Mouse (Mus musculus) megakaryocyte, embryonic 14.5 days (primary cell): Measurements from ENCODE around the gene Emc8. TPM values are rescaled to one million over a fixed set of nuclear protein-coding genes. Genes with fewer than 3 reads are reported as not detected.

ENCODE experiments used
- H3K27me3 ChIP-seq: replicated peaks from 2 replicates; pipeline ENCODE3; 2012; ENCODE audit warnings: inconsistent platforms
- H3K36me3 ChIP-seq: replicated peaks from 2 replicates; pipeline ENCODE3; 2012; ENCODE audit warnings: low read length, inconsistent platforms, mixed read lengths
- H3K4me1 ChIP-seq: 2 replicates; pipeline ENCODE4 v1.6.1; 2012; ENCODE audit warnings: inconsistent platforms
- H3K4me3 ChIP-seq: replicated peaks from 2 replicates; pipeline ENCODE3; 2012; ENCODE audit warnings: moderate library complexity, mild to moderate bottlenecking, inconsistent platforms
- H3K9me3 ChIP-seq: 2 replicates; pipeline ENCODE4 v1.6.1; 2012; ENCODE audit warnings: inconsistent platforms
- FLI1 ChIP-seq: IDR thresholded peaks from 2 replicates; pipeline ENCODE4 v1.6.1; 2012; ENCODE audit warnings: low read length, inconsistent platforms, mixed read lengths
- GATA1 ChIP-seq: IDR thresholded peaks from 3 replicates; pipeline ENCODE4 v1.6.1; 2012; ENCODE audit warnings: mixed read lengths, low read length, inconsistent platforms, borderline replicate concordance
- polyA plus RNA-seq: library from polyadenylated mRNA; stranded (reverse); fragments of >175 nt; gene quantifications from 2 replicates; pipeline ENCODE4 v1.2.3, GENCODE M21; 2012; ENCODE audit warnings: low replicate concordance; ENCODE audit not compliant: insufficient read depth

Emc8 gene
- polyA plus RNA-seq, 1 experiment, result 78.8 TPM

DNA sequence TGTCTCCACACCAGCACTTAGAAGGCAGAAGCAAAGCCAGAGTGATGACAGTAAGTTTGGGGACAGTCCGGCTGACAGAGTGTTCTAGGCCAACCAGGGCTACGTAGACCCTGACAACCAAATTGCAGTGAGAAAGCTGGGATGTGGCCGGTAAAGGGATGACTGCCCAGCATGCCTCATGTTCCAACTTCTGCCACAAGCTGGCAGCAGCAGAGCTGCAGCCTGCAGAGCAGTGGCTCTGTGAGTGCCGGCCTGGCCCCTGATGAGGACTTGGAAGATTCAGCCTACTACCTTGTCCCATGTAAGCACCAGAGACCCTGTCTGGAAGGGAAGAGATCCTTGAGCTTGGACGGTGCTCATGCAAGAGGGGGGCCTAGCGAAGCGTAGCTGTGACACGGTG is 7.3 kb upstream of the Emc8 start:
- Histone ChIP-seq H3K9me3 (no peaks in the 10 kb centered on the region), H3K36me3 (peaks cover 55% of the 10 kb centered on the region), H3K4me1 (peaks cover 41% of the 10 kb centered on the region), H3K4me3 (no peak overlapping the region), H3K27me3 (peaks cover 11% of the 10 kb centered on the region)
- TF ChIP-seq GATA1 (no peak), FLI1 (no peak)

DNA sequence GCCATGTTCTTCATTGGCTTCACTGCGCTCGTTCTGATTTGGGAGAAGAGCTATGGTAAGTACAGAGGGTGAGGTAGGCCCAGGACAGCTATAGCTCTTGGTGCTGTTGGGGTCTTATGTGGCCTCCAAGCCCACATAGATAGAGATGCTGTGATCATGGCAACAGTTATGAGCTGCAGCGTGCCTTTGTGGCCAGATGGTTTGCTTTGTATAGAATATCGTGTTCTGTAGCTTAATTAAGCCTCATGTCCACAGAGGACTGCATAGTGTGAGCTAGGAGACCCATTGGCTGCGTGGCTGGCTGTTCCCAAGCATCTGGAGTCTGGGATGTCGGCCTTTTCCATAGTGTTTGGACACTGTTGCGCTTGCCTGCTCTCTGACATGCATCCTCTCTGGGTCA is 4.9 kb upstream of the Emc8 start:
- Histone ChIP-seq H3K27me3 (no peaks in the 10 kb centered on the region), H3K9me3 (no peaks in the 10 kb centered on the region), H3K4me3 (no peak overlapping the region), H3K4me1 (peaks cover 47% of the 10 kb centered on the region), H3K36me3 (peaks cover 68% of the 10 kb centered on the region)
- TF ChIP-seq FLI1 (no peak), GATA1 (no peak)

DNA sequence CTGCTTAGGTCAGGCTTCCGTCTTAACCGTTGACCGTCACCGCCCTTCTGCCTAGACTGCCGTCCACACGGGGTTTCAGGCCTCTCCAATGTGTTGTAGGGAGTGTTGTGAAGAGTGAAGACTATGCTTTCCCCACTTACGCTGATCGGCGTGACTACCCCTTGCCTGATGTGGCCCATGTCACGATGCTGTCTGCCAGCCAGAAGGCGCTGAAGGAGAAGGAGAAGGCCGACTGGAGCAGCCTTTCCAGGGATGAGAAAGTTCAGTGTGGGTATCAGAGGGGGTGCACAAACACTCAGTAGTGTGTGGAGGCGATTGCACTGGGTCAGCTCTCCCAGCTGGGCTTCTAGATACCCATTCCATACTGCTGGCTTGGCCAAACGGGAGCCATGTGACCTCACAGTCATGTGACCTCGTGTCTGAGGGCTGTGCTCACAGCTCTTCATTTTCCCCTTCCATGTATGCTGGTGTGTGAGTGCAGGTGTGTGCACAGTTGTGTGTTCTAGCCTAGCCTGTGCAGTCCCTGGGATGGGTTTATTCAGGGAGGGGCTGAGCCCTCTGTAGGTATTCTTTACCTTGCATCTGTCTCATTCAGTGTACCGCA is 4.4 kb upstream of the Emc8 start:
- H3K4me1 ChIP-seq, result peaks cover 47% of the 10 kb centered on the region
- H3K9me3 ChIP-seq, result no peaks in the 10 kb centered on the region
- H3K4me3 ChIP-seq, result no peak overlapping the region
- H3K27me3 ChIP-seq, result no peaks in the 10 kb centered on the region
- H3K36me3 ChIP-seq, result peaks cover 68% of the 10 kb centered on the region
- TF ChIP-seq GATA1, result no peak
- no peak for TF ChIP-seq FLI1

DNA sequence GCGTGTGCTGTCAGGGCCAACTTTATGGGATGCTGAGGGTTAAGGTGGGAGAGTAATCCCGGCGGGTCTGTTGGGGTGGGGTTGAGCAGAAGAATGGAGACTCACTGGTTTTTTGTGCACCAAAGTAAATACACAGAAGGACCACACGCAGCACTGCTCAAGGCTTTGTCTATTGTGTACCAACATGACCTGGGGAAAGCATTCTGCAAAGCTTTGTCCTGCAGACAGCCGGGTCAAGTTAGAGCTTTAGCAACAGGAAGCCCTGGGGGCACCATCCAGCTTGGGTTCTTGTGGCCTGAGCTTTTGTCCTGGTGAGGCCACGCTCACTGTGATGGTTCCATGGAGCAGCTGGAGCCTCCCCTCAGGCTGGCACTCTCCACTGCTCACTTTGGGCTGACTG is 3.4 kb upstream of the Emc8 start:
- H3K4me3 ChIP-seq, result no peak overlapping the region
- H3K27me3 ChIP-seq, result no peaks in the 10 kb centered on the region
- H3K36me3 ChIP-seq, result peaks cover 60% of the 10 kb centered on the region
- peaks cover 51% of the 10 kb centered on the region for H3K4me1 ChIP-seq
- TF ChIP-seq GATA1 (no peak), FLI1 (no peak)
- no peaks in the 10 kb centered on the region for H3K9me3 ChIP-seq

DNA sequence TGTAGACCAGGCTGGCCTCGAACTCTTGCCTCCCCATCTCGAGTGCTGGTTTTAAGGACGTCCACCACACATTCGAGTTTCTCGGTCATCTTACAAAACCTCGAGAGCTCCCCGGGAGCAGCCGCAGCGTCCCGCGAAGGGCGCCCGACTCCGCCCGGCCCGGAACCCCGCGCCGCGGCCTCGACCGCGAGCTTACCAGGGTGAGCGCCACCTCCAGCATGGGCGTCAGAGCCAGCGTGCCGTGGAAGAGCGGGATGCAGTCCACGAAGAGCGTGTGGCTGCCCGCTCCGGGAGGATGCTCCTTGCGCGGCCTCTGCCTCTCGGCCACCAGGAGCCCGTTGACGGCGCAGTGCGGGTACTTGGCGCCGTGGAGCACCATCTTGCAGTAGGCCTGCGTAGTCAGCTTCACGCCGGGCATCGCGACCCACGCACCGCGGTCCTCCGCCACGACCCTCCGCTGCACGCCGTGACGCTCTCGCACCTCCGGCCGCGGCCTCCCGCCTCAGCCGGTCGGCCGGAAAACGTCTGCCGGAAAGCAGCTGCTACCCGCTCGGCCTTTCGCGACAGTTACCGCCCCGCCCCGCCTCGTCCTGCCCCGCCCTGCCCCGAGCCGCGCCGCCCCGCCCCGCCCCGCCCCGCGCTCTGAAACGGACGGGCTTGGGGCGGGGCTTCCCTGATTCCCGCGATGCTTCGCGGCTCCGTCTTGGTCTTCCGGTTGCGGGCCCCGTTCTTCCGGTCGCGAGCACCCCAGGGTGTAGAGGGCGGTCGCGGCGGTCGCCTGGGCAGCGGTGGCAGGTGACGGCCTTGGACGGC is 606 bp downstream of the Emc8 start, which contains the start of the genes Gm27021 and Cox4i1:
Gene Gm27021, minus strand, starts transcription at position 519 of the 813 bp plus-strand sequence.
Gene Cox4i1, plus strand, starts transcription at position 662 of the 813 bp plus-strand sequence.
- TF ChIP-seq FLI1 (no peak), GATA1 (no peak)
- H3K27me3 ChIP-seq, result no peaks in the 10 kb centered on the region
- peak within 1 kb of the TSS; percentile 100 for H3K4me3 ChIP-seq
- H3K36me3 ChIP-seq, result peaks cover 58% of the 10 kb centered on the region
- H3K9me3 ChIP-seq, result no peaks in the 10 kb centered on the region
- H3K4me1 ChIP-seq, result peaks cover 75% of the 10 kb centered on the region

DNA sequence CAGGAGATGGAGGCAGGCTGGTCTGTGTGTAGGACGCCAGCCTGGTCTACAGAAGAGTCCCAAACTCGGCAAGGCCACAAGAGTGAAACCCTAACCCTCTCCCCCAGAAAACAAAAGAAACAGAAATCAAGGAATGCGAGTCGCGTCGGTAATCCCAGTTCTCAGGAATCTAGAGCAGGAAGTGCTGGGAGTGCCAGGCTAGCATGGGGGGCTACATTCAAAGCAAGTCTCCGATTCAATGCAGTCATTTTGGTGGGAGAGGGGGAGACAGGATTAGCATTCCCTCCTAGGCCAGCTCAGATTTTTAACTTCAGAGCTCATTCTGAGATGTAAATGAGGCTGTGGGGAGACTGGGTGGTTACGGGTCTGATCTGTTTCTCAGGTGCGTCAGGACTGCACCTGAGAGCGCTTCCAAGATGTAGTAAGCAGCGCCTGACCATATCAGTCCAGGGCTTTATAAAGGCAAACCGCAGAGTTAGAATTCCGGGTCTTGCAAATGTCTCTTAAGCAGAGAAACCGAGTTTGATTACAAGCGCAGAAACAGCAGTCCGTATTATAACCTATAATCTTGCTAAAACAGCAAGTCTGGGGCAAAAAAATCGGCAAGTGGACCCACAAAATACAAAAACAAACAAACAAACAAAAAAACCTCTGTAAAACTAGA is 1.4 kb downstream of the Emc8 start:
- H3K36me3 ChIP-seq, result peaks cover 50% of the 10 kb centered on the region
- no peaks in the 10 kb centered on the region for H3K9me3 ChIP-seq
- peaks cover 72% of the 10 kb centered on the region for H3K4me1 ChIP-seq
- H3K4me3 ChIP-seq, result peak overlapping the region; percentile 100
- no peaks in the 10 kb centered on the region for H3K27me3 ChIP-seq
- TF ChIP-seq FLI1 (no peak), GATA1 (no peak)

DNA sequence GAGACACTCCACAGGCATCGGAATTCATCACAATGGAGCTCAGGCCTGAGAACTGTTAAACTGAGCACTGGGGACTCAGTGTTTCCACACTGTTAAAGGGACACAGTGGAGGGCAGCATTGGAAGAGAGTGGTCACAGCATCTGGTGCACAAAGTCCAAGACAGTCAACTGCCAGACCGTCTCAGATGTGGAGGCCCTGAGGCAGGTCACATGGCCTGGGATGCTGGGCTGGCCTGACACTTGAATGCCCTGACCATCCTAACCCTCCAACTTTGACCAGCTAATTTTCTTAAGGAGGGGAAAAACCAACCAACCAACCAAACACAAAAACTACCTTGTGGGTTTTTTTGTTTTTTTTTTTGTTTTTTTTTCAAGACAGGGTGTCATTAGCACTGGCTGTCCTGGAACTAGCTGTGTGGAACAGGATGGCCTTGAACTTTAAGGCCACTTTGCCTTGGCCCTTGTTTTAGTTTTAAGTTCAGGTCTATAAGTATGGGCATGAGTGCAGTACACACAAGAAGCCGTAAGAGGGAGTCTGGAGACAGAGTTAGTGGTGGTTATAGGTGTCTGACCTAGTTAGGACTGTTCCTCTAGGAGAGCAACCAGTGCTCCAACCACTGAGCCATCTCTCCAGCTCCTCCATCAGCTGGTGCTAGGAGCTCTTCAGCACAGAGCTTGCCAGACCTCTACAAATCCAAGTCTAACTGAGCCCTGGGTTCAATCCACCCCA is 2.5 kb downstream of the Emc8 start:
- no peak for TF ChIP-seq FLI1
- TF ChIP-seq GATA1, result no peak
- no peaks in the 10 kb centered on the region for H3K9me3 ChIP-seq
- peak overlapping the region; percentile 100 for H3K4me3 ChIP-seq

DNA sequence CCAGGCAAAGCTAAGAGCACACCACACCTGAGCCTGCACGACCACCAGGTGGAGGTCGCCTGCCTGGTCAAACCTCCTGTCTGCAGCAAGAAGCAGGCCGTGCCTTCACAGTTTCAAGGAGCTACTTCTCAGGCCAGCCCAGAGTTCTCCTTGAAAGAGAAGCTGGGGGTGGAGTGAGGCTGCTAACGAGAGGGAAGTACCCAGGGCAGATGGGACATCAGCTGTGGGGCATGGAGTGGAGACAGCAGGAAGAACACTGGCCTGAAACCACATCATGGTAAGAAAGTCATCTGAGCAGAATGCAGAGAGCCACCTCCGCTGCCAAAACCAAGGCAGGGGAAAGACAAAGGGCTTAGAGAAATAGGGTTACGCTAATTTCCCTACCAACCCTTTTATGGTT is 3.8 kb downstream of the Emc8 start:
- peaks cover 71% of the 10 kb centered on the region for H3K4me1 ChIP-seq
- H3K4me3 ChIP-seq, result peak overlapping the region; percentile 78
- no peaks in the 10 kb centered on the region for H3K9me3 ChIP-seq
- H3K36me3 ChIP-seq, result peaks cover 45% of the 10 kb centered on the region
- no peaks in the 10 kb centered on the region for H3K27me3 ChIP-seq
- TF ChIP-seq FLI1 (no peak), GATA1 (no peak)

More for the DNA sequence above, 2.5 kb downstream of the Emc8 start:
- H3K4me1 ChIP-seq, result peaks cover 70% of the 10 kb centered on the region
- no peaks in the 10 kb centered on the region for H3K27me3 ChIP-seq
- peaks cover 44% of the 10 kb centered on the region for H3K36me3 ChIP-seq

DNA sequence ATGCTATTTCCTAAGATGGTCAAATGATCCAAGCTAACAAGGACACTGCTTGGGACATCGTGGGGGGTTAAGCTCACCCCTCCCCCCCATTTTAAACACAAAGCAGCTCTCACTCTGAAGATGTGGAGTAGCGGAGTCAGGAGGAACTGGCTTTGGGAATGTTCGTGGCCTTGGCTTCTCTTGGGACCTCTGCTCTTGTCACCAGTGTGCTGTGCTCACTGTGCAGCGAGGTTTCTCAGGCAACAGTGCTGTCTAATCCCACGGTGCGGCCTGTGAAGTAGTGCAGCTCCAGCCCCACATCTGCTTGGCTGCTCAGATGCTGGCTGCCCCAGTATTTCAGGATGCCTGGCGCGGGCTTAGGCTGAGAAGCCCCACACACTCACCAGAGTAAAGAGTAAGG is 11.0 kb downstream of the Emc8 start:
- peaks cover 89% of the 10 kb centered on the region for H3K36me3 ChIP-seq

More for the DNA sequence above, 11.0 kb downstream of the Emc8 start:
- Histone ChIP-seq H3K9me3 (no peaks in the 10 kb centered on the region), H3K4me3 (no peak overlapping the region), H3K4me1 (peaks cover 30% of the 10 kb centered on the region), H3K27me3 (no peaks in the 10 kb centered on the region)
- no peak for TF ChIP-seq FLI1
- TF ChIP-seq GATA1, result no peak
